Mouse (Mus musculus) midbrain, embryonic 11.5 days (tissue): ENCODE measurements around the gene Hnrnpu. TPM values are rescaled to one million over a fixed set of nuclear protein-coding genes. Genes with fewer than 3 reads are reported as not detected.

Experiments used
- ATAC-seq: fragments of 200-750 bp; cut with Nextera tagmentation; 2 replicates; pipeline ENCODE4 v1.8.0; 2017; ENCODE audit warnings: moderate TSS enrichment, moderate library complexity; ENCODE audit not compliant: low FRiP score
- DNase-seq: peaks from one replicate; pipeline ENCODE4 v3.0.0; 2015; ENCODE audit warnings: low spot score; ENCODE audit errors: missing footprints
- H3K27ac ChIP-seq: fragments of 300-500 bp; sonication (generic); 2 replicates; pipeline ENCODE4 v1.5.1; 2014; ENCODE audit warnings: low read depth, low read length
- H3K27me3 ChIP-seq: fragments of 300-500 bp; sonication (generic); 2 replicates; pipeline ENCODE4 v1.6.1; 2014; ENCODE audit warnings: mild to moderate bottlenecking, low read length, moderate library complexity, mixed read lengths; ENCODE audit not compliant: control insufficient read depth, insufficient read depth
- H3K36me3 ChIP-seq: fragments of 300-500 bp; sonication (generic); 2 replicates; pipeline ENCODE4 v1.6.1; 2014; ENCODE audit warnings: mild to moderate bottlenecking, low read length, moderate library complexity, mixed read lengths; ENCODE audit not compliant: control insufficient read depth, insufficient read depth
- H3K4me1 ChIP-seq: fragments of 300-500 bp; sonication (generic); 2 replicates; pipeline ENCODE4 v1.6.1; 2014; ENCODE audit warnings: low read length; ENCODE audit not compliant: control insufficient read depth, insufficient read depth
- H3K4me2 ChIP-seq: fragments of 300-500 bp; sonication (generic); 2 replicates; pipeline ENCODE4 v1.6.1; 2014; ENCODE audit warnings: mild to moderate bottlenecking, moderate library complexity
- H3K4me3 ChIP-seq: fragments of 300-500 bp; sonication (generic); 2 replicates; pipeline ENCODE4 v1.5.1; 2014; ENCODE audit warnings: low read depth, low read length
- H3K9ac ChIP-seq: fragments of 300-500 bp; sonication (generic); 2 replicates; pipeline ENCODE4 v1.6.1; 2014; ENCODE audit warnings: low read length
- H3K9me3 ChIP-seq: fragments of 300-500 bp; sonication (generic); 2 replicates; pipeline ENCODE4 v1.6.1; 2016; ENCODE audit warnings: low read length; ENCODE audit not compliant: control insufficient read depth
- WGBS: fragments of 180-500 bp; shearing (Covaris S2); extraction: QIAGEN DNeasy Blood & Tissue Kit; methylation state at CpG from one replicate; pipeline ENCODE4 v1.1.7; 2014; 5-methylcytosine and 5-hydroxymethylcytosine counted together
- microRNA-seq: library from miRNA; unstranded; fragments of <30 nt; microRNA quantifications from one replicate; pipeline ENCODE4, GENCODE M21; 2017
- polyA plus RNA-seq: library from polyadenylated mRNA; unstranded; fragments of >200 nt; fragmentation: Nextera tagmentation; extraction: Ambion mirVana; gene quantifications from 2 replicates; pipeline ENCODE4 v1.2.1, GENCODE M21; 2014

Gene Hnrnpu
- polyA plus RNA-seq, 1 experiment from 2014 or later = 899 TPM

DNA sequence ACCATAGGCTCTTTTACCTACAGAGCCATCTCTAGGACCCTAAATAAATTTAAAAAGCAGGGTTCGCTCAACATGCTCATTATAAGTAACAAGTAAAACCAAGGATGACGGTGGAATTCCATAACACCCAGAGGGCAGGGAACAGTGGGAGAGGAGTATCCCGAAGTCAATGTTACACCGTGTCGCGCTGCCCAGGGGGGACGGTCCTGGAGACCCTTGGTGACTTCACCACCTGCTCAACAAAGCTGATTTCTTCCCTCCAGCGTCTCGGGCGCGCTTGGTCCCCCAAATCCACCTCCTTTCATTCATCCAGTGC lies 61.9 kb downstream of the Hnrnpu start:
- Histone ChIP-seq H3K9ac (peak overlapping the region; percentile 82), H3K4me3 (peak overlapping the region; percentile 55), H3K27ac (no peak overlapping the region), H3K4me2 (peak overlapping the region; percentile 78), H3K9me3 (no peaks in the 10 kb centered on the region), H3K4me1 (no peaks in the 10 kb centered on the region), H3K27me3 (peaks cover 3% of the 10 kb centered on the region; the same call in 1 of the 2 replicates), H3K36me3 (no peaks in the 10 kb centered on the region)
- WGBS = 7% methylated on average over 11 of the region's 11 CpGs
- DNase-seq = peak; percentile 97
- ATAC-seq = peak; percentile 65

DNA sequence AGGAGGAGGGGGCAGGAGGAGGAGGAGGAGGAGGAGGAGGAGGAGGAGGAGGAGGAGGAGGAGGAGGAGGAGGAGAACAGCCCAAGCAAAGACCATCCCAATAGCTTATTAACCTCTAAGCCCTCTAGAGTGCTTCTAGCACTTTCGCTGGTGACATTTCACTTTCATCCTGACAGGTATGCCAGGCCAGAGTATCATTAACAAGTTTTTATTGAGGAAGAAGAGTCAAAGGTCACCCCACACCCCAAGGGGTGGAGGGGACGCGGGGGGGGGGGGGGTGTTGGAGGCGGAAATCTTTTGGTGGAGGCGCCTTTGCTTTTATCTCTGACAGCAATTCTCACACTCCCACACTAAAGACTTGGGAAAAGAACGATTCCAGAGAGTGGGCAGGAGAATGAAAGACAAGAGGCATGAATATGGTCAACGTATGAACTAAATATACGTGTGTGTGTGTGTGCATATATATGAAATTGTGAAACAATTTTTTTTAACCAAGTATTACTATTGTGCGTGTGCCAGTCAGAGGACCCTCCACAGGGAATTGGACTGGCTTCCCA lies 62.3 kb downstream of the Hnrnpu start:
- Histone ChIP-seq H3K27me3 (peaks cover 3% of the 10 kb centered on the region; the same call in 1 of the 2 replicates), H3K9me3 (no peaks in the 10 kb centered on the region), H3K9ac (no peak overlapping the region), H3K36me3 (no peaks in the 10 kb centered on the region), H3K4me3 (peak overlapping the region; percentile 55; the same call in 1 of the 2 replicates), H3K4me2 (no peak overlapping the region; the same call in 1 of the 2 replicates), H3K4me1 (no peaks in the 10 kb centered on the region), H3K27ac (no peak overlapping the region)
- ATAC-seq = peak; percentile 3; the same call in 1 of the 2 replicates
- 66% methylated on average over 9 of the region's 9 CpGs for WGBS
- peak; percentile 90 for DNase-seq

Small RNAs within 50 kb of the gene (microRNA-seq; reads per million reads assigned to microRNA genes)
- not detected for gene Gm27458

Other genes with a start within 250 kb of the Hnrnpu start
- 17.8 and 18.5 TPM in 2 replicates for gene Desi2, start 150.4 kb downstream of the Hnrnpu start, polyA plus RNA-seq
- 123 and 126 TPM in 2 replicates for gene Cox20, start 18.7 kb downstream of the Hnrnpu start, polyA plus RNA-seq
- 9.4 and 9.9 TPM in 2 replicates for gene Efcab2, start 68.3 kb upstream of the Hnrnpu start, polyA plus RNA-seq
- 3.3 and 3.8 TPM in 2 replicates for gene Kif26b, start 191.3 kb upstream of the Hnrnpu start, polyA plus RNA-seq